Mouse (Mus musculus): ENCODE results near the gene Lrrfip1. TPM values are rescaled to one million over a fixed set of nuclear protein-coding genes. Genes with fewer than 3 reads are reported as not detected.

Lrrfip1 gene
- polyA plus RNA-seq, 1 experiment from 2014 or later: 122 TPM

DNA sequence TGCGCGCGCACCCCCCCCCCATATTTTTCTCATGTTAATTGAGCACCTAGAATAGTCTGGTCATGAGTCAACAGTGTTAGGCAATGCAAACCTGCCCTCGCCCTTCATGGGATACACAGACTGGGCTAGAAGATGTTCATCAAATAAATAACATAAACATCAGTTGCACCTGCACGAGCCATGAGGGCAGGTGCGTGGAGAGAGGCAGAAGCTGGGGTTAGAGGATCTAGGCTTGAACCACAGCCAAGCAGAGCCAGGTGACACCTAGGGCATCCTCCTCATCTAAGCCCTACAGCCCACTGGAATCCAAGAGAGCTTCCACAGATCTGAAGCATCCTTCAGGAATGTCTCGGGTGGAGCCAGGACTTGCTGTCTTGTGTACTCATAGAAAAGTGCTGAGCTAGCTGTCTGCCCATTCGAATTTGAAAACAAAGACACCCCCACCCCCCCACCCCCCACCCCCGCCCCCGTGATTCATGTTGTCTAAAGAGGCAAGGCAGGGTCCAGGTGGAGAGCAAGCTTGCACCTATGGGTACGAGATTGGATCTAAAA lies 98.8 kb downstream of the Lrrfip1 start:
- H3K9me3 ChIP-seq: no peaks in the 10 kb centered on the region
- WGBS: 88% methylated on average over 11 of the region's 11 CpGs
- no peak for ATAC-seq (ENCODE audit: extremely low read depth, insufficient number of reproducible peaks, low FRiP score, low TSS enrichment)
- H3K4me1 ChIP-seq: peaks cover 61% of the 10 kb centered on the region
- H3K27ac ChIP-seq (replicated peaks): peak overlapping the region; percentile 84; the same call in 1 of the 2 replicates
- no peaks in the 10 kb centered on the region for H3K27me3 ChIP-seq (replicated peaks)
- H3K9ac ChIP-seq: no peak overlapping the region
- no peak overlapping the region for H3K4me2 ChIP-seq
- peaks cover 52% of the 10 kb centered on the region for H3K36me3 ChIP-seq
- no peak overlapping the region for H3K4me3 ChIP-seq

DNA sequence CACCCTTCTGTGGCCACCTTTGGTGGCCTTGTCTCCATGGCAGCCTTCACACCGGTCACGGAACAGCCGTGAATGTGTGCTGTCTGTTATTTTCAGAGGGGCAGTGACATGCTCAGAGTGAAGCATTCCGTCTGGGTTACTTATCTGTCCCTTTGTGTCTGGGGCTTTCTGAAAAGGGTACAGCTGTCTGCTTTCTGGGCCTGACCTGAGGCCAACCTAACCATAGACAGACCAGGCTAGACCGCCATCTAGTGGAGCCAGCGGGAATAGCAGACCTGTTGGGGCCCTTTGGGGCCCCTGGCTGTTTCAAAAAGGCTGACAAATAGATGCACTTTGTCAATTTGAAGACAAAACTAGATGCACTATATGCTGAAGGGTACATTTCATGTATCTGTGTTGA lies 100.3 kb downstream of the Lrrfip1 start:
- WGBS: 4% methylated on average over 6 of the region's 6 CpGs
- Histone ChIP-seq H3K4me1 (peaks cover 57% of the 10 kb centered on the region), H3K4me3 (no peak overlapping the region), H3K36me3 (peaks cover 55% of the 10 kb centered on the region), H3K27ac (replicated peaks) (peak overlapping the region; percentile 84), H3K4me2 (no peak overlapping the region), H3K27me3 (replicated peaks) (no peaks in the 10 kb centered on the region), H3K9ac (no peak overlapping the region; the same call in 1 of the 2 replicates), H3K9me3 (no peaks in the 10 kb centered on the region)
- ATAC-seq (ENCODE audit: extremely low read depth, insufficient number of reproducible peaks, low FRiP score, low TSS enrichment): peak; percentile 37; the same call in 1 of the 2 replicates

DNA sequence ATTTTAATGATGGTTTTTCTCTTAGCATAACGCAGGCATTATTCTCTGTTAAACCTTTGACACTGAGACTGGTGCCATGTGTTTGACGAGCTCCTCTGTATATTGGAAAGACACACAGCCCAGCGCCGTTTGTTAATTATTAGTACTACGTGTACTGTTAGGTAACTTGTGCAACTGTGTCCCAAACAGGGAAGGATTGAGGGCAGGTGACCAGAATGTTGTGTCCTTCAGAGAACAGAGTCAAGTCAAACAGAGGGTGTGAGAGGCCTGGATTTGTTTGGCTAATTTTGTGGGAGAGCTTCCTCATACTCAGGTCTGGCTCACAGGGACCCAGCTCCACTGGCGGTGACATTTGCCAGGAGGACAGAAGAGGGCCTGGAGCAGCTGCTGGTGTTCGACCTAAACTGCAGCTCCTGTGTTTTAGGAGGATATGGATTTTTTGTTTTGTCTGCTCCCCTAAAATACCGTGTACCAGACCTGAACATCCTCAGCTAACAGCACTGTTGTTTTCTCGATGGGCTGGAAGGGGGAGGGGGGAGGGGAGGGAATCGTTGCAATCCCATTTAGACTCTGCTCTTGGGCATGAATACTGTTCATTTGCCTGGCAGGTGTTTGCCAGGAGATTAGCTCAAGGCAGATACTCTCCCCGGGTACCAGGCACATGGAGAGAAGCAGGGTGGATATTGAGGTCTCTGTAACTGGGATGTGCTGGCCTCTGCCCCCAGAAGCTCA lies 103.3 kb downstream of the Lrrfip1 start:
- WGBS: 71% methylated on average over 11 of the region's 11 CpGs
- Histone ChIP-seq H3K36me3 (peaks cover 74% of the 10 kb centered on the region), H3K27ac (replicated peaks) (peak overlapping the region; percentile 36; the same call in 1 of the 2 replicates)

DNA sequence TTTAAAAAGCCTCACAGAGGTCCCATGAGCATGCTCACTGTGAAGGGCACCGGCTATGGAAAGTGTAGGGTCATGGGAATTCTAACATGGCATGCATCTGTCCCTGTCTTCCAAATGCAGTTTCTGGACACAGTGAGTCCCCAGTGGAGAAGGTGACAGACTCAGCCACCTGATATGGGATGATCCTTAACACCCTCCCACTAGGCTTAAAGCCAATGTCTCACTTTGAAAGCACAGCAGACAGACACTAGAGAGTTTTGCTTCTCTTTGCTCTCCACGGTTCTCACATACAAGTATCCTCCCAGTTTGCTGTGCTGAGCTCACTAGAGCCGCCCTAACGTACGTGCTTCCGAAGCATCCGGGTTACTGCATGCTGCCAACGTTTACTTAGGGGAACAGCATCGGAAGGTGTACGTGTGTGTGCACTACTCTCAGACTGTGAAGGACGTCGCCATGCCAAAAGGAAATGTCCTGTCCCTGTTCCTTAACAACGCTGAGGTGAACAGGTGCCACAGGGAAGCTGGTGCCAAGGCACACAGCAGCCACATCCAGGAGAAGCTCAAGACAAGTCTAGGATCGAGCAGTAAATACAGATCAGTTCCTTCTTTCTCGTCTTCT lies 104.9 kb downstream of the Lrrfip1 start:
- H3K27me3 ChIP-seq (replicated peaks): no peaks in the 10 kb centered on the region
- H3K27ac ChIP-seq (replicated peaks): peak overlapping the region; percentile 58
- H3K9me3 ChIP-seq: no peaks in the 10 kb centered on the region
- peaks cover 85% of the 10 kb centered on the region for H3K36me3 ChIP-seq
- no peak overlapping the region for H3K4me2 ChIP-seq
- no peak for ATAC-seq (ENCODE audit: extremely low read depth, insufficient number of reproducible peaks, low FRiP score, low TSS enrichment)
- WGBS: 86% methylated on average over 15 of the region's 15 CpGs
- H3K4me1 ChIP-seq: peaks cover 42% of the 10 kb centered on the region
- no peak overlapping the region for H3K4me3 ChIP-seq
- H3K9ac ChIP-seq: 0 out of 2 replicates have a peak overlapping the region, but pooled peaks have one; percentile 2

More for the DNA sequence above, 103.3 kb downstream of the Lrrfip1 start:
- Histone ChIP-seq H3K4me1 (peaks cover 34% of the 10 kb centered on the region), H3K9me3 (no peaks in the 10 kb centered on the region), H3K4me3 (no peak overlapping the region), H3K9ac (peak overlapping the region; percentile 14; the same call in 1 of the 2 replicates), H3K4me2 (no peak overlapping the region), H3K27me3 (replicated peaks) (no peaks in the 10 kb centered on the region)
- no peak for ATAC-seq (ENCODE audit: extremely low read depth, insufficient number of reproducible peaks, low FRiP score, low TSS enrichment)

DNA sequence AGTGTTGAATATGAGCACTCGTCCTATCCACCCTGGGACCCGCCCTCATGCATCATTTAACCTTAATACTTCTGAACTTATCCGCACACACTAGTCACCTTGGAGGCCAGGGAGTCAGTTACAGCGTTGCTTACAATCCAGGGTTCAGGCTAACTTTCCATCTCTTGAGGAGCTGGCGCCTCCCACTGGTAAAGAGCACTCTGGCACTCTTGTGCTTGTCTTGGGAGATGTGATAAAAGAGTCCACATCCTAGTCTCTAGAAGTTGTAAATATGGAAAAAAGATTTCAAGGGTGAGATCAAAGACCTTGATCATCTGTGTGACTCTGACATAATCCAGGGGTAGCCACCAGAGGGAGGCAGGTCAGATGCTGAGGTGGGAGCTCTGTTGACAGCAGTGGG lies 109.0 kb downstream of the Lrrfip1 start:
- Histone ChIP-seq H3K4me3 (no peak overlapping the region), H3K27me3 (replicated peaks) (no peaks in the 10 kb centered on the region), H3K4me2 (no peak overlapping the region), H3K36me3 (peaks cover 96% of the 10 kb centered on the region), H3K4me1 (peaks cover 55% of the 10 kb centered on the region), H3K9ac (peak overlapping the region; percentile 37; the same call in 1 of the 2 replicates), H3K9me3 (no peaks in the 10 kb centered on the region), H3K27ac (replicated peaks) (peak overlapping the region; percentile 89)
- 64% methylated on average over 5 of the region's 5 CpGs for WGBS
- no peak for ATAC-seq (ENCODE audit: extremely low read depth, insufficient number of reproducible peaks, low FRiP score, low TSS enrichment)

DNA sequence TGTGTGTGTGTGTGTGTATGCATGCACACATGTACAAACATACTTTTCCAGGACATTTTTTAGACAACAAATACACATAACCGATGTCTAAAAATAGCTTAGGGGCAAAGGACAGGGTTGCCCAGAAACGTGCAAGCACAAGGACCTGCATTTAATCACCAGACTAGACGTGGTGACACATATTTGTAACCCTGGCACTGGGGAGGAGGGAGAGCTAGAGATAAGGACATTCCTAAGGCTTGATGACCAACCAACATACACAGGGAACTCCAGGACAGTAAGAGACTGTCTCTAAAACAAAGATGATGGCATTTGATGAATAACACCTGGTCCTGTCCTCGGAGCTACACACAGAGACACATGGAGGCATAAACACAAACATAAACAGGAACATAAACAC lies 110.8 kb downstream of the Lrrfip1 start:
- Histone ChIP-seq H3K27ac (replicated peaks) (peak overlapping the region; percentile 89), H3K4me3 (no peak overlapping the region), H3K27me3 (replicated peaks) (no peaks in the 10 kb centered on the region), H3K4me1 (peaks cover 42% of the 10 kb centered on the region), H3K36me3 (peaks cover 96% of the 10 kb centered on the region), H3K9me3 (no peaks in the 10 kb centered on the region), H3K9ac (peak overlapping the region; percentile 25; the same call in 1 of the 2 replicates), H3K4me2 (peak overlapping the region; percentile 35)
- 8% methylated on average over 4 of the region's 4 CpGs for WGBS
- ATAC-seq (ENCODE audit: extremely low read depth, insufficient number of reproducible peaks, low FRiP score, low TSS enrichment): peak; percentile 56; the same call in 1 of the 2 replicates

DNA sequence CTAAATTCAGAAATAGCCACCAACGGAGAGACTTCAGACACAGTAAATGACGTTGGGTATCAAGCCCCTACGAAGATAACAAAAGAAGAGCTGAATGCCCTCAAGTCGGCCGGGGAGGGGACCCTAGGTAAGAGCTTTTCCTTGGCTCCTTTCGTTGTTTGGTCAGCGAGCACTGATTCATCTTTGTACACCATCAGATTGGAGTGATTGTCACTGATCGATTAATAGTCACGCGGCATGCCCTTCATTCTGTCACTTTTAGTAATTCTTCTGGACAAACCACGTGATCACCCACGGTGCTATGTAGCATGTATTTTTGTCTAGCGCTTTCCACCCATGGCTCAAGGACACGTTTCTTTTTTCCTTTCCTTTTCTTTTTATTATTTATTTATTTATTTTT lies 113.6 kb downstream of the Lrrfip1 start:
- no peak overlapping the region for H3K4me2 ChIP-seq
- no peak for ATAC-seq (ENCODE audit: extremely low read depth, insufficient number of reproducible peaks, low FRiP score, low TSS enrichment)
- H3K27me3 ChIP-seq (replicated peaks): no peaks in the 10 kb centered on the region
- no peaks in the 10 kb centered on the region for H3K9me3 ChIP-seq
- no peak overlapping the region for H3K9ac ChIP-seq
- H3K4me1 ChIP-seq: peaks cover 37% of the 10 kb centered on the region
- H3K4me3 ChIP-seq: no peak overlapping the region
- no peak overlapping the region for H3K27ac ChIP-seq (replicated peaks)
- 89% methylated on average over 14 of the region's 14 CpGs for WGBS
- peaks cover 88% of the 10 kb centered on the region for H3K36me3 ChIP-seq

DNA sequence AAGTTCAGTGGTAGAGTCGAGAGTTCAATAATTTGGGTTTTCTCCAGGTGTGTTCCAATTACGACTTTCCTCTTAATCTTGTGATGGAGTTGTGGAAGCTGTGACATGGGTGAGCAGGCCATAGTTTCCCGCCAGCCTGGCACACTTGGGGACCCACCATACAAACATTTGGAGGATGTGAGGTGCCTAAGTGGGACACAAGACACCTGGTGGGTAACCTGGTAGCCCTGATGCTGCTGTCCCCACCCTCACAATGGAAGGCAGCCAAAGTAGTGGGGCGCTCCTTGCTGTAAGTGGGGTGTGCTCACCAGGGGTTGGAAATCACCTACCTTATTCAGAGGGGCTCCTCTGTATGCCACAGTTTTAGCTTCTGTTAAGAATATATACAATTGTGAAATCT lies 114.1 kb downstream of the Lrrfip1 start:
- Histone ChIP-seq H3K4me3 (no peak overlapping the region), H3K27me3 (replicated peaks) (no peaks in the 10 kb centered on the region), H3K4me2 (no peak overlapping the region), H3K4me1 (peaks cover 32% of the 10 kb centered on the region), H3K27ac (replicated peaks) (no peak overlapping the region), H3K36me3 (peaks cover 88% of the 10 kb centered on the region), H3K9me3 (no peaks in the 10 kb centered on the region), H3K9ac (no peak overlapping the region)
- WGBS: 85% methylated on average over 4 of the region's 4 CpGs
- no peak for ATAC-seq (ENCODE audit: extremely low read depth, insufficient number of reproducible peaks, low FRiP score, low TSS enrichment)

DNA sequence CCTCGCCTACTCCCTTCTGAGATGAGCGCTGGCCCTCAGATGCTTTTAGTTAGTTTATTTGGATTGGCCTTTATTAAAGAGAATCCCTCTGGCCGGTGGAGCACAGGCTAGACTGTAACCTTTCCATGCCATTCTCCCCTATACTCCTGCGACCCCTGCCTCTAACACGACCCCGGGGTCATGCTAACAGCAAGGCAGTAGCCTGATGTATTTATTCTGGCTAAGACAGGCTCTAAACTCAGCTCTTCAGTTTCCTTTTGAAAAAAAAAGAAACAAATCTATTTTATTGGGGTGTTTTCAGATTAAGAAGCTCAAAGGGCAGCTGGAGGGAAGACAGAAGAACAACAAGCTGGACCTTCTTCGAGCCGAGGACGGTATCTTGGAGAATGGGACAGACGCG lies 123.6 kb downstream of the Lrrfip1 start:
- H3K4me2 ChIP-seq: no peak overlapping the region
- no peaks in the 10 kb centered on the region for H3K9me3 ChIP-seq
- ATAC-seq (ENCODE audit: extremely low read depth, insufficient number of reproducible peaks, low FRiP score, low TSS enrichment): no peak
- no peak overlapping the region for H3K4me3 ChIP-seq
- H3K27ac ChIP-seq (replicated peaks): no peak overlapping the region
- no peak overlapping the region for H3K9ac ChIP-seq
- no peaks in the 10 kb centered on the region for H3K27me3 ChIP-seq (replicated peaks)
- WGBS: 85% methylated on average over 11 of the region's 11 CpGs
- H3K4me1 ChIP-seq: 0 out of 2 replicates have a peak, but pooled peaks cover 5% of the 10 kb centered on the region
- peaks cover 99% of the 10 kb centered on the region for H3K36me3 ChIP-seq

DNA sequence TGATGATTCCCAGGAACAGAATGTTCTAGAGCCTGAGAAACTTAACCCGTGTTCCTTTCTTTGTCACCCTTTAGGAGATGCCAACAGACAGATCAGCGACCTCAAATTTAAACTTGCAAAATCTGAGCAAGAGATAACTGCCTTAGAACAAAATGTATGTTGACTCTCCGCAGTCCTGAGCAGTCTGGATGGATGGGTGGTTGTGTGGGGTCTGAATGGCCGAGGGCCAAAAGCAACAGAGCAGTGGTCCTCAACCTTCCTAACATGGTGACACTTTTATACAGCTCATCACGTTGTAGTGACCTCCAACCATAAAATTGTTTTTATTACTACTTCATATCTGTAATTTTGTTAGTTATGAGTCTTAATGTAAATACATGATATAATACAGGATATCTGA lies 124.5 kb downstream of the Lrrfip1 start:
- Histone ChIP-seq H3K4me1 (0 out of 2 replicates have a peak, but pooled peaks cover 4% of the 10 kb centered on the region), H3K9ac (no peak overlapping the region), H3K9me3 (0 out of 2 replicates have a peak, but pooled peaks cover 1% of the 10 kb centered on the region), H3K4me3 (no peak overlapping the region), H3K4me2 (no peak overlapping the region), H3K27ac (replicated peaks) (no peak overlapping the region), H3K36me3 (peaks cover 99% of the 10 kb centered on the region), H3K27me3 (replicated peaks) (no peaks in the 10 kb centered on the region)
- no peak for ATAC-seq (ENCODE audit: extremely low read depth, insufficient number of reproducible peaks, low FRiP score, low TSS enrichment)
- 78% methylated on average over 5 of the region's 5 CpGs for WGBS

DNA sequence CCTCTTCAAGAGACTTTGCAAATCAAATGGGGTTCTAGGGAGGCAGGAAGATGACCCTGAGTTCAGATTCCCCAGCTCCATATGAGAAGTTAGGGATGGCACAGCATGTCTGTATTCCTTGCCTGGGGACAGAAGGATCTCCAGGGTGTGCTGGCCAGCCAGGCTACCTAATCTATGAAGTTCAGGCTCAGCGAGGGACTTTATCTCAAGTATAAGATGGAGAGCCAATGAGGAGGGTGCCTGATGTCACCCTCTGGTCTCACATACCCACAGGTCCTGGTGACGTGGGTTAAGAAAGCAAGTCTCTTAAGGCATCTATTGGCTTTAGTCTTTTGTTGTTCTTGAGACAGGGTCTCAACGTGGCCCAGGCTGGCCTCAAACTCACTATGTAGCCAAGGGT lies 124.9 kb downstream of the Lrrfip1 start:
- Histone ChIP-seq H3K36me3 (peaks cover 100% of the 10 kb centered on the region), H3K4me1 (no peaks in the 10 kb centered on the region), H3K4me3 (no peak overlapping the region), H3K9ac (no peak overlapping the region), H3K9me3 (peaks cover 4% of the 10 kb centered on the region), H3K4me2 (no peak overlapping the region), H3K27me3 (replicated peaks) (no peaks in the 10 kb centered on the region), H3K27ac (replicated peaks) (no peak overlapping the region)
- ATAC-seq (ENCODE audit: extremely low read depth, insufficient number of reproducible peaks, low FRiP score, low TSS enrichment): no peak
- WGBS: 63% methylated on average over 3 of the region's 3 CpGs

Measured in heart, embryonic 13.5 days (tissue).